Mouse (Mus musculus) heart, embryonic 13.5 days (tissue): ENCODE measurements around the gene Epha1. TPM values are rescaled to one million over a fixed set of nuclear protein-coding genes. Genes with fewer than 3 reads are reported as not detected.

Experiments
- ATAC-seq: fragments of 200-750 bp; cut with Nextera tagmentation; 2 replicates; pipeline ENCODE4 v1.8.0; 2017; ENCODE audit warnings: moderate TSS enrichment; ENCODE audit not compliant: insufficient number of reproducible peaks, low FRiP score, low TSS enrichment; ENCODE audit errors: extremely low read depth
- H3K27ac ChIP-seq: fragments of 300-500 bp; sonication (generic); replicated peaks from 2 replicates; pipeline ENCODE4 v1.5.1; 2015; ENCODE audit warnings: moderate library complexity, mild to moderate bottlenecking, inconsistent platforms
- H3K27me3 ChIP-seq: fragments of 300-500 bp; sonication (generic); replicated peaks from 2 replicates; pipeline ENCODE4 v1.6.1; 2015; ENCODE audit warnings: mild to moderate bottlenecking, inconsistent platforms
- H3K36me3 ChIP-seq: fragments of 300-500 bp; sonication (generic); 2 replicates; pipeline ENCODE4 v1.6.1; 2015; ENCODE audit warnings: mild to moderate bottlenecking, inconsistent platforms
- H3K4me1 ChIP-seq: fragments of 300-500 bp; sonication (generic); 2 replicates; pipeline ENCODE4 v1.6.1; 2015; ENCODE audit warnings: inconsistent platforms
- H3K4me2 ChIP-seq: fragments of 300-500 bp; sonication (generic); 2 replicates; pipeline ENCODE4 v1.6.1; 2015; ENCODE audit warnings: inconsistent platforms, mild to moderate bottlenecking, moderate library complexity
- H3K4me3 ChIP-seq: fragments of 300-500 bp; sonication (generic); 2 replicates; pipeline ENCODE4 v1.5.1; 2015; ENCODE audit warnings: moderate library complexity, mild to moderate bottlenecking, inconsistent platforms
- H3K9ac ChIP-seq: fragments of 300-500 bp; sonication (generic); 2 replicates; pipeline ENCODE4 v1.6.1; 2015; ENCODE audit warnings: inconsistent platforms, mild to moderate bottlenecking, moderate library complexity
- H3K9me3 ChIP-seq: fragments of 300-500 bp; sonication (generic); 2 replicates; pipeline ENCODE4 v1.6.1; 2016; ENCODE audit warnings: inconsistent platforms
- WGBS: fragments of 180-500 bp; shearing (Covaris S2); methylation state at CpG from one replicate; pipeline ENCODE4 v1.1.7; 2015; ENCODE audit warnings: mixed read lengths; 5-methylcytosine and 5-hydroxymethylcytosine counted together
- polyA plus RNA-seq: library from polyadenylated mRNA; unstranded; fragments of >200 nt; fragmentation: Nextera tagmentation; extraction: Ambion mirVana; gene quantifications from 2 replicates; pipeline ENCODE4 v1.2.1, GENCODE M21; 2015

Epha1 gene
- polyA plus RNA-seq, 1 experiment from 2014 or later: 3.3 TPM

DNA sequence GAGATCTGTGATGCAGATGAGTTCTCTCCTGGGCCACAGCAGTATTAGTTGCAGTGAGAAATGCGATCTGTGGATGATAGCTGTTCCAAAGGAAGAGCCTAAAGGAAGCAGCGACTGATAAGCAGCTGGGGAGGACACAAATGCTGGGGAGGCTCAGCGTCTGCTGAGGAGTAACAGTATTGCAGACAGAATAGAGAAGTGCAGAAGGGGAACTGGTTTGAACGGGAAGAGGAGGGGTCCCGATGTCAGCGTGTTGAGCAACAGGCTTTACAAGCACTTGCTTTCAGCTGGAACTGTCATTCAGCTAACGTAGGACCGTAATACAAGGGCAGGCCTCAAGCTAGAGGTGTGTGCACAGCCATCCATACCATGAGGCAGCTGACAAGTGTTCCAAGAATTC is 19.9 kb downstream of the Epha1 start:
- H3K27me3 ChIP-seq: no peaks in the 10 kb centered on the region
- H3K27ac ChIP-seq: peak overlapping the region; percentile 100
- peak overlapping the region; percentile 100 for H3K9ac ChIP-seq
- peak overlapping the region; percentile 94 for H3K4me3 ChIP-seq
- ATAC-seq: no peak
- peaks cover 81% of the 10 kb centered on the region for H3K4me1 ChIP-seq
- H3K9me3 ChIP-seq: no peaks in the 10 kb centered on the region
- peak overlapping the region; percentile 98 for H3K4me2 ChIP-seq
- WGBS: 23% methylated on average over 8 of the region's 8 CpGs
- peaks cover 67% of the 10 kb centered on the region for H3K36me3 ChIP-seq

DNA sequence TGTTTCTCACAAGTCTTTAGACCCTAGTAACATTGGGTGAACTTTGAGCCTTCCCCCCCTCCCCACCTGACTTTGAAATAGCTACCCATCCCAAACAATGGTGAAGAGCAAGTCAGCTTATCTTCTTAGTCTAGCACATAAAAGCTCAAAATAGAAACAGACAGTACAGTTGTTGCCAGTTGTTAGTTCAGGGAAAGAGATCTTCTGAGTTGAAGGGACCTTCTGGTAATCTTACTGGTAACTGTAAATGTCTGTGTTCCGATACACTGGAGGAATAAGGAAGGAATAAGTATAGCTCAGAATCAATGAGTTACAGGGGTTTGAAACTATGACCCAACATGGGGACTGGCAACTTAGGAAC is 20.6 kb downstream of the Epha1 start:
- H3K4me1 ChIP-seq: peaks cover 75% of the 10 kb centered on the region
- H3K4me3 ChIP-seq: peak overlapping the region; percentile 94
- WGBS: 61% methylated on average over 1 of the region's 1 CpGs
- peak overlapping the region; percentile 98 for H3K4me2 ChIP-seq
- peak overlapping the region; percentile 100 for H3K9ac ChIP-seq
- no peak for ATAC-seq
- H3K27me3 ChIP-seq: no peaks in the 10 kb centered on the region
- no peaks in the 10 kb centered on the region for H3K9me3 ChIP-seq
- peak overlapping the region; percentile 100 for H3K27ac ChIP-seq
- H3K36me3 ChIP-seq: peaks cover 60% of the 10 kb centered on the region

DNA sequence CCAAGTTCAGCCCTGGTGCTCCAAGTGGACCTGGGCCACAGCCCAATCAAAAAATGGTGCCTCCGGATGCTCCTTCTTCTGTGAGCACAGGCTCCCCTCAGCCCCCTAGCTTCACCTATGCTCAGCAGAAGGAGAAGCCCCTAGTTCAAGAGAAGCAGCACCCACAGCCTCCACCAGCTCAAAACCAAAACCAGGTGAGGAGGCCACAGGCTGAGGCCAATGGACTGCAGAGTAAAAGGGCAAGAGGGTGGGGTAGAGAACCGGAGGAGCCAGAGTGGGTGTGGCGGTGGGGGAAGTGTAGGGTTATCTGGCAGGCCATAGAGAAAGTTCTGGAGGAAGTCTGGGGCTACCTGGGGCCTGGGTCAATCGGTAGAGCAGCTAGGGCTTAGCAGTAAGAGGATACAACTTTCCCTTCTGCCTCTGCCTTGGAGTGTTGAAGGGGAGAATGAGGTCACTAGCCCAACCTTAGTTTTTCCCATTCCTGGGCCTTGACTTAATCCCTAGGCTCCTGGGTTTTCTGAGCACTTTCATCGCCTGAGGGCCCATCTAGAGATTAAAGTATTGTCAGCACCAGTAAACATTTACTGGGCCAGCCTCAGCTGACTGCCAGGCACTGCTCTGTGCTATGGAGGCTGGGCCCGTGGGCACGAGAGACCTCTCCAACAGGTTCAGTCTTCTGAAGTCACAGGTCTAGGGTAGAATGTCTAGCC is 21.1 kb downstream of the Epha1 start:
- Histone ChIP-seq H3K4me1 (peaks cover 69% of the 10 kb centered on the region), H3K9me3 (no peaks in the 10 kb centered on the region), H3K27ac (peak overlapping the region; percentile 100), H3K4me3 (peak overlapping the region; percentile 94), H3K9ac (peak overlapping the region; percentile 100), H3K36me3 (peaks cover 55% of the 10 kb centered on the region), H3K4me2 (peak overlapping the region; percentile 98), H3K27me3 (no peaks in the 10 kb centered on the region)
- ATAC-seq: no peak
- 42% methylated on average over 7 of the region's 7 CpGs for WGBS

GRCm38 (mm10) chr6:42350968-42351775 is 21.9 kb downstream of the Epha1 start:
- peaks cover 62% of the 10 kb centered on the region for H3K4me1 ChIP-seq
- H3K4me2 ChIP-seq: peak overlapping the region; percentile 98
- no peaks in the 10 kb centered on the region for H3K9me3 ChIP-seq
- peak overlapping the region; percentile 100 for H3K27ac ChIP-seq
- H3K4me3 ChIP-seq: peak overlapping the region; percentile 94
- H3K36me3 ChIP-seq: peaks cover 47% of the 10 kb centered on the region
- 25% methylated on average over 13 of the region's 13 CpGs for WGBS
- H3K27me3 ChIP-seq: no peaks in the 10 kb centered on the region
- ATAC-seq: no peak
- H3K9ac ChIP-seq: peak overlapping the region; percentile 100

GRCm38 (mm10) chr6:42350021-42350967 is 22.8 kb downstream of the Epha1 start:
- WGBS: under 1% methylated on average over 71 of the region's 72 CpGs

DNA sequence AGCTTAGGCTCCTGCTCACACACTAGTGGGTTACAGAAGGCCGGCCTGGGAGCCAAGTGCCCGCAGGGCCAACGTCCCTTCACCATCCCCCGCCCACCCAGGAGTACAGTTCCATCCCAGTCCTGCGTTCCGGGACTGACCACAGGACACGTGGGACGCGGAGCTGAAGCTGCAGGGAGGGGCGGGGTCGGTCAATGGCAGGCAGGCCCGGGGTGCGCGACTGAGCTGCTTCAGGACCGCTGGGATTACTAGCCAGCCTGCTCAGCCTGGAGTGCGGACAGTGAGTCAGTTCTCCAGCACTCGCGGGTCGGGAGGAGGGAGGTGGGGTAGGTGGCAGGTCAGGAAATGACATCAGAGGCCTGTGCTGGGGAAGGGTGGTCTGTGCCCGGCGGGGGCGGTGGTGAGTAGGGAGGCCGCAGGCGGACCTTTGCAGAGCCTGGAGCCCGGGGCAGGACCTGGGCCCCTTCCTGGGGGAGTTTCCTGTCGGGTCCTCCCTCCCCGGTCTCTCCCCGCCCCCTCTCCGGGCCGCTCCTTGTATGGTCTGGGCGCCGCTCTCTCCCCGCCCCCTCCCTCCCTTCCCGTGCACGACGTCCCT is 23.5 kb downstream of the Epha1 start, which contains the start of gene Zyx:
Gene Zyx, plus strand, starts transcription at position 205 of the 595 bp plus-strand sequence.
- Histone ChIP-seq H3K4me3 (peak within 1 kb of the TSS; percentile 94), H3K9ac (peak within 1 kb of the TSS; percentile 100), H3K27ac (peak within 1 kb of the TSS; percentile 100), H3K4me2 (peak within 1 kb of the TSS; percentile 98), H3K36me3 (peaks cover 31% of the 10 kb centered on the region), H3K27me3 (no peaks in the 10 kb centered on the region), H3K9me3 (no peaks in the 10 kb centered on the region), H3K4me1 (peaks cover 45% of the 10 kb centered on the region)
- WGBS: 0% methylated on average over 28 of the region's 36 CpGs
- peak; percentile 88 for ATAC-seq

More at GRCm38 (mm10) chr6:42350021-42350967, 22.8 kb downstream of the Epha1 start:
- Histone ChIP-seq H3K27ac (peak overlapping the region; percentile 100), H3K27me3 (no peaks in the 10 kb centered on the region), H3K4me2 (peak overlapping the region; percentile 98), H3K36me3 (peaks cover 38% of the 10 kb centered on the region), H3K4me1 (peaks cover 53% of the 10 kb centered on the region), H3K4me3 (peak overlapping the region; percentile 94), H3K9me3 (no peaks in the 10 kb centered on the region), H3K9ac (peak overlapping the region; percentile 100)
- ATAC-seq: peak; percentile 19; the same call in 1 of the 2 replicates

- Histone ChIP-seq H3K4me3 (peak overlapping the region; percentile 94), H3K4me1 (peaks cover 40% of the 10 kb centered on the region), H3K36me3 (peaks cover 28% of the 10 kb centered on the region), H3K27ac (peak overlapping the region; percentile 100), H3K9me3 (no peaks in the 10 kb centered on the region), H3K4me2 (peak overlapping the region; percentile 98), H3K9ac (peak overlapping the region; percentile 100), H3K27me3 (no peaks in the 10 kb centered on the region)
- under 1% methylated on average over 11 of the region's 11 CpGs for WGBS
- no peak for ATAC-seq
Observed at GRCm38 (mm10) chr6:42349006-42349425, 24.1 kb downstream of the Epha1 start.

- Histone ChIP-seq H3K9ac (peak overlapping the region; percentile 100), H3K9me3 (no peaks in the 10 kb centered on the region)
Observed at GRCm38 (mm10) chr6:42348281-42349005, 24.6 kb downstream of the Epha1 start.

DNA sequence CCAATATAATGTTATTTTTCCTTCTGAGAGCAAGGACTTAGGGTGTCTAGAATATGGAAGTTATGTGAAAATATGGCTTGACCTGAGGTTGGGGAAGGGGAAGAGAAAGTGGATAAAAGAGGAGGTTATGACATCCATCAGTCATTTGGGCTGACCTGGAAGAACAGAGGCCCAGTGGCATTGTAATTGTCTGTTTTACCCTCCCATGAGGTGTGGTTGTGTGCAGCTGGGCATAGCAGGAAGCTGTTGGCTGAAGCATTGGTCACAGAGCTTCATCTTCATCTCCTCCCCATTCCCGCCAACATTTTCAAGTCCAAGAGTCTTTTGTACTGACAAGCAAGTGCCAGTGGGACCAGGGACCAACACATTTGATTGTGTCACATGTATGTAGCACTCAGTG is 28.8 kb downstream of the Epha1 start:
- H3K36me3 ChIP-seq: no peaks in the 10 kb centered on the region
- H3K9me3 ChIP-seq: no peaks in the 10 kb centered on the region
- WGBS: 67% methylated on average over 1 of the region's 1 CpGs
- ATAC-seq: no peak
- H3K4me1 ChIP-seq: peaks cover 7% of the 10 kb centered on the region
- H3K9ac ChIP-seq: no peak overlapping the region
- no peak overlapping the region for H3K27ac ChIP-seq
- no peak overlapping the region for H3K4me2 ChIP-seq
- H3K4me3 ChIP-seq: no peak overlapping the region
- no peaks in the 10 kb centered on the region for H3K27me3 ChIP-seq

More at GRCm38 (mm10) chr6:42348281-42349005, 24.6 kb downstream of the Epha1 start:
- peak overlapping the region; percentile 94 for H3K4me3 ChIP-seq
- H3K4me2 ChIP-seq: peak overlapping the region; percentile 98
- WGBS: 38% methylated on average over 12 of the region's 12 CpGs
- peaks cover 26% of the 10 kb centered on the region for H3K36me3 ChIP-seq
- H3K27me3 ChIP-seq: no peaks in the 10 kb centered on the region
- peaks cover 35% of the 10 kb centered on the region for H3K4me1 ChIP-seq
- ATAC-seq: no peak
- H3K27ac ChIP-seq: peak overlapping the region; percentile 100
